Mouse (Mus musculus) heart, postnatal 0 days (tissue): ENCODE data around the gene Dusp22. TPM values are rescaled to one million over a fixed set of nuclear protein-coding genes. Genes with fewer than 3 reads are reported as not detected.

Experiments
- ATAC-seq: fragments of 200-750 bp; cut with Nextera tagmentation; 2 replicates; pipeline ENCODE4 v1.8.0; 2017; ENCODE audit warnings: low read depth, moderate number of reproducible peaks, moderate library complexity; ENCODE audit not compliant: insufficient read depth
- DNase-seq: peaks from one replicate; pipeline ENCODE4 v3.0.0-alpha.2; 2016; ENCODE audit warnings: low spot score
- H3K27ac ChIP-seq: fragments of 300-500 bp; sonication (generic); 2 replicates; pipeline ENCODE4 v1.5.1; 2014; ENCODE audit warnings: low read depth, mild to moderate bottlenecking
- H3K27me3 ChIP-seq: fragments of 300-500 bp; sonication (generic); 2 replicates; pipeline ENCODE4 v1.6.1; 2014; ENCODE audit warnings: low read length, mixed read lengths; ENCODE audit not compliant: control insufficient read depth, insufficient read depth
- H3K36me3 ChIP-seq: fragments of 300-500 bp; sonication (generic); replicated peaks from 2 replicates; pipeline ENCODE4 v1.6.1; 2014; ENCODE audit warnings: low read length, mixed read lengths; ENCODE audit not compliant: control insufficient read depth, insufficient read depth
- H3K4me1 ChIP-seq: fragments of 300-500 bp; sonication (generic); 2 replicates; pipeline ENCODE4 v1.6.1; 2014; ENCODE audit warnings: antibody characterized with exemption; ENCODE audit not compliant: control insufficient read depth, insufficient read depth
- H3K4me2 ChIP-seq: fragments of 300-500 bp; sonication (generic); 2 replicates; pipeline ENCODE4 v1.6.1; 2014; ENCODE audit warnings: low read depth, mild to moderate bottlenecking, low read length, moderate library complexity
- H3K4me3 ChIP-seq: fragments of 300-500 bp; sonication (generic); 2 replicates; pipeline ENCODE4 v1.5.1; 2014; ENCODE audit warnings: low read depth, low read length
- H3K9ac ChIP-seq: fragments of 300-500 bp; sonication (generic); replicated peaks from 2 replicates; pipeline ENCODE4 v1.6.1; 2014; ENCODE audit warnings: low read depth, low read length, mixed read lengths
- H3K9me3 ChIP-seq: fragments of 300-500 bp; sonication (generic); replicated peaks from 2 replicates; pipeline ENCODE4 v1.6.1; 2016; ENCODE audit warnings: low read length; ENCODE audit not compliant: control insufficient read depth
- CTCF ChIP-seq: IDR thresholded peaks from 2 replicates; pipeline ENCODE4 v1.5.1; 2016; ENCODE audit warnings: antibody characterized with exemption, control low read depth, low read depth
- EP300 ChIP-seq: IDR thresholded peaks from 2 replicates; pipeline ENCODE4 v1.6.1; 2016; ENCODE audit warnings: antibody characterized with exemption, low read depth
- WGBS: fragments of 180-500 bp; shearing (Covaris S2); extraction: QIAGEN DNeasy Blood & Tissue Kit; methylation state at CpG from one replicate; pipeline ENCODE4 v1.1.7; 2014; 5-methylcytosine and 5-hydroxymethylcytosine counted together
- polyA plus RNA-seq: library from polyadenylated mRNA; unstranded; fragments of >200 nt; fragmentation: Nextera tagmentation; extraction: Ambion mirVana; gene quantifications from 2 replicates; pipeline ENCODE4 v1.2.1, GENCODE M21; 2015
- total RNA-seq: library from RNA; depleted of rRNA; stranded (reverse); fragments of >200 nt; gene quantifications from 2 replicates; pipeline ENCODE4 v1.2.3, GENCODE M21; 2014; ENCODE audit warnings: low replicate concordance

The Dusp22 gene
- total and polyA plus RNA-seq, 2 experiments from 2014 or later = 7.5 to 15.4 TPM

GRCm38 (mm10) chr13:30665261-30665660 is 5.5 kb downstream of the Dusp22 start:
- DNase-seq = no peak
- Histone ChIP-seq H3K4me3 (no peak overlapping the region), H3K9ac (no peak overlapping the region), H3K9me3 (no peaks in the 10 kb centered on the region), H3K4me2 (no peak overlapping the region), H3K27me3 (no peaks in the 10 kb centered on the region), H3K4me1 (no peaks in the 10 kb centered on the region), H3K27ac (no peak overlapping the region), H3K36me3 (no peaks in the 10 kb centered on the region)
- ATAC-seq = no peak
- no peak for TF ChIP-seq EP300
- no peak for TF ChIP-seq CTCF
- WGBS = 78% methylated on average over 8 of the region's 8 CpGs

- H3K27me3 ChIP-seq = no peaks in the 10 kb centered on the region
- no peak overlapping the region for H3K4me3 ChIP-seq
- no peak for ATAC-seq
- TF ChIP-seq EP300 (no peak), CTCF (no peak)
- DNase-seq = no peak
- H3K36me3 ChIP-seq = no peaks in the 10 kb centered on the region
- no peaks in the 10 kb centered on the region for H3K9me3 ChIP-seq
- H3K4me1 ChIP-seq = no peaks in the 10 kb centered on the region
- H3K4me2 ChIP-seq = no peak overlapping the region
- no peak overlapping the region for H3K9ac ChIP-seq
- WGBS = 92% methylated on average over 10 of the region's 10 CpGs
- no peak overlapping the region for H3K27ac ChIP-seq
Observed at GRCm38 (mm10) chr13:30666537-30666936, 6.7 kb downstream of the Dusp22 start.

- no peaks in the 10 kb centered on the region for H3K4me1 ChIP-seq
- H3K4me2 ChIP-seq = no peak overlapping the region
- WGBS = 79% methylated on average over 5 of the region's 5 CpGs
- no peaks in the 10 kb centered on the region for H3K36me3 ChIP-seq
- TF ChIP-seq CTCF = no peak
- no peak for TF ChIP-seq EP300
- H3K4me3 ChIP-seq = no peak overlapping the region
- ATAC-seq (no peak), DNase-seq (no peak)
- no peak overlapping the region for H3K27ac ChIP-seq
- H3K27me3 ChIP-seq = no peaks in the 10 kb centered on the region
- no peak overlapping the region for H3K9ac ChIP-seq
- H3K9me3 ChIP-seq = no peaks in the 10 kb centered on the region
Observed at GRCm38 (mm10) chr13:30668301-30668700, 8.5 kb downstream of the Dusp22 start.

- ATAC-seq = no peak
- H3K9ac ChIP-seq = no peak overlapping the region
- WGBS = 81% methylated on average over 3 of the region's 3 CpGs
- H3K9me3 ChIP-seq = no peaks in the 10 kb centered on the region
- TF ChIP-seq CTCF (no peak), EP300 (no peak)
- no peaks in the 10 kb centered on the region for H3K4me1 ChIP-seq
- no peak overlapping the region for H3K27ac ChIP-seq
- no peak overlapping the region for H3K4me3 ChIP-seq
- peaks cover 2% of the 10 kb centered on the region; the same call in 1 of the 2 replicates for H3K36me3 ChIP-seq
- H3K4me2 ChIP-seq = no peak overlapping the region
- DNase-seq = no peak
- H3K27me3 ChIP-seq = no peaks in the 10 kb centered on the region
Observed at GRCm38 (mm10) chr13:30669277-30669676, 9.5 kb downstream of the Dusp22 start.

GRCm38 (mm10) chr13:30673878-30674277 is 14.1 kb downstream of the Dusp22 start:
- H3K4me2 ChIP-seq = no peak overlapping the region
- no peaks in the 10 kb centered on the region for H3K27me3 ChIP-seq
- H3K4me3 ChIP-seq = no peak overlapping the region
- no peak overlapping the region for H3K9ac ChIP-seq
- no peaks in the 10 kb centered on the region for H3K4me1 ChIP-seq
- ATAC-seq (no peak), DNase-seq (no peak)
- TF ChIP-seq EP300 (no peak), CTCF (no peak)
- no peaks in the 10 kb centered on the region for H3K9me3 ChIP-seq
- H3K27ac ChIP-seq = no peak overlapping the region
- WGBS = 87% methylated on average over 5 of the region's 5 CpGs
- peaks cover 9% of the 10 kb centered on the region for H3K36me3 ChIP-seq

- TF ChIP-seq EP300 (no peak), CTCF (no peak)
- no peak overlapping the region for H3K27ac ChIP-seq
- no peaks in the 10 kb centered on the region for H3K27me3 ChIP-seq
- no peak for ATAC-seq
- H3K4me1 ChIP-seq = no peaks in the 10 kb centered on the region
- H3K4me3 ChIP-seq = no peak overlapping the region
- H3K9me3 ChIP-seq = no peaks in the 10 kb centered on the region
- no peak overlapping the region for H3K9ac ChIP-seq
- no peak for DNase-seq
- 87% methylated on average over 5 of the region's 5 CpGs for WGBS
- peaks cover 9% of the 10 kb centered on the region for H3K36me3 ChIP-seq
- H3K4me2 ChIP-seq = no peak overlapping the region
Observed at GRCm38 (mm10) chr13:30678822-30679221, 19.0 kb downstream of the Dusp22 start.
